Mouse (Mus musculus): ENCODE results near the gene Bptf.
"Not testable (repeated sequence)": the region's sequence is repeated elsewhere in the genome, so short reads cannot be mapped to it uniquely, and the experiment has no call there.

Gene Bptf

GRCm38 (mm10) chr11:107113881-107114557, 17.9 kb downstream of the Bptf start:
- no peak for DNase-seq (ENCODE audit: low spot score)

DNA sequence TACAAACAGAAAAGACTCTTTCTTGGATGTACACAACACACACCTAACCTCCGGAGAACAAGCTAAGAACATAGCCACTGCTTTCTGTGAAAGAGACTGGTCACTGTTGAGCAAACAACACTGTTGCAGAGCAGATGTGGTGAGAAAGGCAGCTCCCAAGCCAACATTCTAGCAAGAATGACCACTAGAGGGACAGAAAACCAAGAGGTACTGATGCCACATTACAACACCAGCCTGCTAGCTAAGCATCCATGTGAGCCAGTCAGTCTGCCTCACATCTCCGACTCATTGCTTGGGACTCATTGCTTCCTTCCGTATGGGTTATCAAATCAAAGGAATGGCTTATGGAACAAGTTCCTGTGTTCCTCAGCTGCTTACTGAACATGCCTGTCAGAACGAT, 18.8 kb downstream of the Bptf start:
- DNase-seq (ENCODE audit: low spot score): no peak

- no peak for DNase-seq (ENCODE audit: low spot score)
Measured at GRCm38 (mm10) chr11:107109669-107110068, 22.3 kb downstream of the Bptf start.

GRCm38 (mm10) chr11:107108892-107109291, 23.0 kb downstream of the Bptf start:
- DNase-seq (ENCODE audit: low spot score): no peak

DNA sequence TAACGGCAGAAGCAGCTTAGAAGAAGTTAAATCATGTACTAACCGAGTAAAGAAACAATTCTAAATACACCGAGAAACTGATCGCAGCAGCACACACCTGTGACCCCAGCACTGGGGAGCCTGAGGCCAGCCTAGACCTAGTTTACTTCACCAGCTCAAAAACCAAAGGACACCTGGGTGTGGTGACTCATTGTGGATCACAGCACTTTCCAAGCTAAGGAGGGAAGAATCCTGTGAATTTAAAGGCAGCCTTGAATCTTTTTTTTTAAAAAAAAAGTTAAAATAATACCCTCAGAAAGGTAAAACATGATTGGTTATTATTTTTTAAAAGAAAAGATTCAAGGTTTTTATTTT, 24.2 kb downstream of the Bptf start:
- DNase-seq (ENCODE audit: low spot score): no peak

GRCm38 (mm10) chr11:107106978-107107724, 24.8 kb downstream of the Bptf start:
- DNase-seq (ENCODE audit: low spot score): no peak

DNA sequence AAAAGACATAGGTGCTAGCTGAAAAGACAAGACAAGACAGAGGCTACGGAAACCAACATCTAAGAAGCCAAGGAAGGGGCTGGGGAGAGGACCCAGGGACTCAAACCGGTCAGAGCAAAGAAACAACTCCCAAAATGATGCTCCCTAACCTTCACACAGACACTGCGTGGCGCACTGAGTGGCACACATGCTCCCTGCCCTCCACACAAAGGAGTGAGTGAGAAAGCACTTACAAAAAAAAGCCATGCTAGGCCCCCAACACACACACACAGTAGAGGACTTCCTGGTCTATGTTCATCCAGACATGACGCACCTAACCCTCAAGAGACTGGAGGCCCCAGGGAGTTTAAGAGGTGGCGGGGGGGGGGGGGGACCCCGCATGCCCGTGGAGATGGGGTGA, 25.5 kb downstream of the Bptf start:
- no peak for DNase-seq (ENCODE audit: low spot score)

GRCm38 (mm10) chr11:107105227-107105626, 26.7 kb downstream of the Bptf start:
- no peak for DNase-seq (ENCODE audit: low spot score)

GRCm38 (mm10) chr11:107103736-107104135, 28.2 kb downstream of the Bptf start:
- no peak for DNase-seq (ENCODE audit: low spot score)

GRCm38 (mm10) chr11:107103224-107103589, 28.7 kb downstream of the Bptf start:
- DNase-seq (ENCODE audit: low spot score): no peak

DNA sequence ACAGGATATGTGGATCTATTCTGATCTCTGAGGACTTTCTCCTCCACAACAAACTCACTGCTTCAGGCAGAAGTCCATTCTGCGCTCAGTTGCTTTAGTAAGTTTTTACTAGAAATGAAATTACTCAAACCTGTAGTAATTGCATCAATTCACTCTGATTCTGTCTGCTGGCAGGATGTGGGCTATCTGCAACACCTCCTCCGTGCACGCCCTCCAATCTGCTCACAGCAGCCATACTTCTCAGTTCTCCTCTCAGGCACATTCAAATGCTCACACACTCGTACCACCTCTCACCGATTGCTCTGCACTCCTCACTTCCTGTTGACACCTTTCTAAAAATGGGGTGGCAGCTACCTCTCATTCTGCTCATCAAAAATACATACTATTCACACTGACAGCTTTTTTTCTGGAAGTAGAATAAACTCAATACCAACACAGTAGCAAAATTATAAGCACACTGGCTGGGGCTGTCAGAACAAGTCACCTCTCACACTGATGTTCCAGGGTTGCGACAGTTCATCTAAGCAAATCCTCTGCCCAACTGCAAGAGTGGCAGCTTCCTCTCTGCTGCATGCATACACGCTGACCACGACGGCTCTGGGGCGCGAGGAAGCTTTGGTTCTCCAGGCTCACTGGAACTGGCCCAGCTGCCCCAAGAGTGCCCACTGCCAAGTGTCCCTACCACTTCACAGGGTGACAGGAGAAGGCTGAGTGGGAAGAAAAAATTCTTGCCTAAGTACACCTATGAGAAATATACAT, 29.3 kb downstream of the Bptf start:
- DNase-seq (ENCODE audit: low spot score): no peak

GRCm38 (mm10) chr11:107096973-107097372, 35.0 kb downstream of the Bptf start:
- no peak for DNase-seq (ENCODE audit: low spot score)

GRCm38 (mm10) chr11:107093871-107094270, 38.1 kb downstream of the Bptf start:
- no peak for DNase-seq (ENCODE audit: low spot score)

- DNase-seq (ENCODE audit: low spot score): no peak
Measured at GRCm38 (mm10) chr11:107092637-107093036, 39.3 kb downstream of the Bptf start.

- no peak for DNase-seq (ENCODE audit: low spot score)
Measured at GRCm38 (mm10) chr11:107085866-107086265, 46.1 kb downstream of the Bptf start.

GRCm38 (mm10) chr11:107083480-107083879, 48.4 kb downstream of the Bptf start:
- DNase-seq (ENCODE audit: low spot score): no peak

- no peak for DNase-seq (ENCODE audit: low spot score)
Measured at GRCm38 (mm10) chr11:107065216-107065785, 66.6 kb downstream of the Bptf start.

- no peak for DNase-seq (ENCODE audit: low spot score)
Measured at GRCm38 (mm10) chr11:107064590-107064989, 67.3 kb downstream of the Bptf start.

DNA sequence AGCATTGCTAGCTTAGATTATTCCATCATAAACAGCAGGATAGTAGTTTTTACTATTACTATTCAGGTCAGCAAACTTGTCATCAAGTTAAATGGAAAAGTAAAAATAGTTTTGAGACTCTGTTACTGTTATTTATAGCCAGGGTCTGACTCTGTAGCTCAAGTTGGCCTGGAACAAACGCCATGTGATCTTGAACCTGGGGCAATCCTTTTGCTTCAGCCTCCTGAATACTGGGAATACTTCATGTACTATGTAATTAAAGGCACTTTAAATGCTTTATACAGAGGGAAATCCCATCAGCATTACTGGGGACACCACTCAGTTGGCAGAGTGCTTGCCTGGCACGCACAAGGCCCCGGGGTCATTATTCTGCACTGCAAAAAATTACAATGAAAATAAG, 68.9 kb downstream of the Bptf start:
- DNase-seq (ENCODE audit: low spot score): no peak

DNA sequence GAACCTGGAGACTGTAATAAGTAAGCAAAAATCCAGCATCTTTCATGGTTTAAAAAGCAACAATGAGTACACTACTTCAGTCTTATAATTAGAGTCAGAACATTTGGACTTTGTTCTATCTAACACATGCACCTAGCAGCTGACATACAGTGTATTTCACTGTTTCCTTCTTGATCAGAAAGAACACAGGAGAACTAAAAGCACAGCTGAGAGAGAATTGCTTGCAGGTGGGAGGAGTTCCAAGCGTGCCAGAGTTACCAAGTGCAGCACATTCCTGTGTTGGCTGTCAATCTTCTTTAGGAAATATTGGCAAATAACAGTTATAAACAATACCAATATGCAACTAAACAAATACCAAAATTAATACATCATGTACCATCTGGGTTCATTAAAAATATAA, 71.0 kb downstream of the Bptf start:
- DNase-seq (ENCODE audit: low spot score): no peak

DNA sequence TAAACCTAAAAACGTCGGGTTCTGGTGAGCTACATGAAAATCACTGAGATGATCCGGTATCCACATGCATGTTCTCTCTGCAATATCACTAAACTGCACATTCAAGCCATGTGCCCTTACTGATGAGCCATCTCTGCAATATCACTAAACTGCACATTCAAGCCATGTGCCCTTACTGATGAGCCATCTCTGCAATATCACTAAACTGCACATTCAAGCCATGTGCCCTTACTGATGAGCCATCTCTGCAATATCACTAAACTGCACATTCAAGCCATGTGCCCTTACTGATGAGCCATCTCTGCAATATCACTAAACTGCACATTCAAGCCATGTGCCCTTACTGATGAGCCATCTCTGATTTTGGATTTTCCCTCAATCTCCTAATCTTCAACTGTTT, 72.3 kb downstream of the Bptf start:
- DNase-seq (ENCODE audit: low spot score): not testable (repeated sequence)

- no peak for DNase-seq (ENCODE audit: low spot score)
Measured at GRCm38 (mm10) chr11:107057391-107057790, 74.5 kb downstream of the Bptf start.

- no peak for DNase-seq (ENCODE audit: low spot score)
Measured at GRCm38 (mm10) chr11:107054870-107055269, 77.1 kb downstream of the Bptf start.

Measured in ovary, postnatal 10 days (tissue).